Mouse (Mus musculus): ENCODE data around the gene Phospho1. TPM values are rescaled to one million over a fixed set of nuclear protein-coding genes. Genes with fewer than 3 reads are reported as not detected.

The Phospho1 gene
- polyA plus RNA-seq (2012; rRNA removed) = 85.8 and 128 TPM in 2 replicates

GRCm38 (mm10) chr11:95824071-95824876 lies at the start of gene Phospho1:
Gene Phospho1 (plus strand): TSS chr11:95824499.
- Histone ChIP-seq H3K4me3 (replicated peaks; ENCODE audit: extremely low read depth, low read depth, low read length) (peak within 1 kb of the TSS; percentile 84), H3K4me1 (ENCODE audit: control insufficient read depth, insufficient read depth, low read length) (peaks cover 4% of the 10 kb centered on the region; the same call in 1 of the 2 replicates)
- DNase-seq = peak; percentile 90

GRCm38 (mm10) chr11:95777323-95778297 lies 46.7 kb upstream of the Phospho1 start:
- peak; percentile 88 for DNase-seq
- Histone ChIP-seq H3K4me3 (replicated peaks; ENCODE audit: extremely low read depth, low read depth, low read length) (no peak overlapping the region), H3K4me1 (ENCODE audit: control insufficient read depth, insufficient read depth, low read length) (peaks cover 23% of the 10 kb centered on the region)
- 21% methylated on average over 17 of the region's 17 CpGs for WGBS
- TF ChIP-seq CTCF (IDR thresholded peaks at IDR 0.05; ENCODE audit: insufficient read depth, low read length) = no peak
- TF ChIP-seq POLR2A (IDR thresholded peaks at IDR 0.05; ENCODE audit: borderline replicate concordance, extremely low read depth, low read depth, low read length) = no peak

More at GRCm38 (mm10) chr11:95824071-95824876, at the start of gene Phospho1:
- TF ChIP-seq CTCF (IDR thresholded peaks at IDR 0.05; ENCODE audit: insufficient read depth, low read length) (no peak), POLR2A (IDR thresholded peaks at IDR 0.05; ENCODE audit: borderline replicate concordance, extremely low read depth, low read depth, low read length) (peak; percentile 58; the same call in 1 of the 2 replicates)
- WGBS = under 1% methylated on average over 77 of the region's 78 CpGs

GRCm38 (mm10) chr11:95778831-95779251 lies 45.5 kb upstream of the Phospho1 start:
- TF ChIP-seq POLR2A (IDR thresholded peaks at IDR 0.05; ENCODE audit: borderline replicate concordance, extremely low read depth, low read depth, low read length) (no peak), CTCF (IDR thresholded peaks at IDR 0.05; ENCODE audit: insufficient read depth, low read length) (peak; percentile 49; the same call in 1 of the 2 replicates)
- WGBS = 52% methylated on average over 4 of the region's 4 CpGs
- Histone ChIP-seq H3K4me1 (ENCODE audit: control insufficient read depth, insufficient read depth, low read length) (peaks cover 12% of the 10 kb centered on the region), H3K4me3 (replicated peaks; ENCODE audit: extremely low read depth, low read depth, low read length) (no peak overlapping the region)
- DNase-seq = peak; percentile 72

- TF ChIP-seq CTCF (IDR thresholded peaks at IDR 0.05; ENCODE audit: insufficient read depth, low read length) (no peak), POLR2A (IDR thresholded peaks at IDR 0.05; ENCODE audit: borderline replicate concordance, extremely low read depth, low read depth, low read length) (no peak)
- DNase-seq = no peak
- Histone ChIP-seq H3K4me1 (ENCODE audit: control insufficient read depth, insufficient read depth, low read length) (peaks cover 11% of the 10 kb centered on the region), H3K4me3 (replicated peaks; ENCODE audit: extremely low read depth, low read depth, low read length) (no peak overlapping the region)
- 72% methylated on average over 4 of the region's 4 CpGs for WGBS
Measured at GRCm38 (mm10) chr11:95779366-95779765, 44.9 kb upstream of the Phospho1 start.

- no peak for TF ChIP-seq POLR2A (IDR thresholded peaks at IDR 0.05; ENCODE audit: borderline replicate concordance, extremely low read depth, low read depth, low read length)
- TF ChIP-seq CTCF (IDR thresholded peaks at IDR 0.05; ENCODE audit: insufficient read depth, low read length) = no peak
- Histone ChIP-seq H3K4me3 (replicated peaks; ENCODE audit: extremely low read depth, low read depth, low read length) (no peak overlapping the region), H3K4me1 (ENCODE audit: control insufficient read depth, insufficient read depth, low read length) (peaks cover 11% of the 10 kb centered on the region)
- peak; percentile 36 for DNase-seq
- 71% methylated on average over 8 of the region's 8 CpGs for WGBS
Measured at GRCm38 (mm10) chr11:95780480-95780879, 43.8 kb upstream of the Phospho1 start.

- no peak for DNase-seq
- WGBS = 83% methylated on average over 11 of the region's 11 CpGs
- no peak for TF ChIP-seq POLR2A (IDR thresholded peaks at IDR 0.05; ENCODE audit: borderline replicate concordance, extremely low read depth, low read depth, low read length)
- no peak for TF ChIP-seq CTCF (IDR thresholded peaks at IDR 0.05; ENCODE audit: insufficient read depth, low read length)
- Histone ChIP-seq H3K4me1 (ENCODE audit: control insufficient read depth, insufficient read depth, low read length) (peaks cover 11% of the 10 kb centered on the region), H3K4me3 (replicated peaks; ENCODE audit: extremely low read depth, low read depth, low read length) (no peak overlapping the region)
Measured at GRCm38 (mm10) chr11:95781557-95781956, 42.7 kb upstream of the Phospho1 start.

GRCm38 (mm10) chr11:95783457-95783856 lies 40.8 kb upstream of the Phospho1 start:
- no peak for DNase-seq
- 91% methylated on average over 4 of the region's 4 CpGs for WGBS
- TF ChIP-seq CTCF (IDR thresholded peaks at IDR 0.05; ENCODE audit: insufficient read depth, low read length) (no peak), POLR2A (IDR thresholded peaks at IDR 0.05; ENCODE audit: borderline replicate concordance, extremely low read depth, low read depth, low read length) (no peak)
- Histone ChIP-seq H3K4me1 (ENCODE audit: control insufficient read depth, insufficient read depth, low read length) (peaks cover 4% of the 10 kb centered on the region; the same call in 1 of the 2 replicates), H3K4me3 (replicated peaks; ENCODE audit: extremely low read depth, low read depth, low read length) (no peak overlapping the region)

- no peak overlapping the region for H3K4me3 ChIP-seq (replicated peaks; ENCODE audit: extremely low read depth, low read depth, low read length)
- H3K4me1 ChIP-seq (ENCODE audit: control insufficient read depth, insufficient read depth, low read length) = peaks cover 2% of the 10 kb centered on the region; the same call in 1 of the 2 replicates
- TF ChIP-seq POLR2A (IDR thresholded peaks at IDR 0.05; ENCODE audit: borderline replicate concordance, extremely low read depth, low read depth, low read length) (no peak), CTCF (IDR thresholded peaks at IDR 0.05; ENCODE audit: insufficient read depth, low read length) (no peak)
- no peak for DNase-seq
- 86% methylated on average over 9 of the region's 9 CpGs for WGBS
Measured at GRCm38 (mm10) chr11:95783958-95784357, 40.3 kb upstream of the Phospho1 start.

GRCm38 (mm10) chr11:95785675-95786074 lies 38.6 kb upstream of the Phospho1 start:
- 95% methylated on average over 4 of the region's 4 CpGs for WGBS
- peaks cover 12% of the 10 kb centered on the region; the same call in 1 of the 2 replicates for H3K4me1 ChIP-seq (ENCODE audit: control insufficient read depth, insufficient read depth, low read length)
- no peak for TF ChIP-seq POLR2A (IDR thresholded peaks at IDR 0.05; ENCODE audit: borderline replicate concordance, extremely low read depth, low read depth, low read length)
- no peak for TF ChIP-seq CTCF (IDR thresholded peaks at IDR 0.05; ENCODE audit: insufficient read depth, low read length)
- H3K4me3 ChIP-seq (replicated peaks; ENCODE audit: extremely low read depth, low read depth, low read length) = no peak overlapping the region
- no peak for DNase-seq

Measured in lung, adult 2 months (tissue).